Mouse (Mus musculus): ENCODE results near the gene Pdzd7.
"Not testable (repeated sequence)": the region's sequence is repeated elsewhere in the genome, so short reads cannot be mapped to it uniquely, and the experiment has no call there.

Pdzd7 gene

DNA sequence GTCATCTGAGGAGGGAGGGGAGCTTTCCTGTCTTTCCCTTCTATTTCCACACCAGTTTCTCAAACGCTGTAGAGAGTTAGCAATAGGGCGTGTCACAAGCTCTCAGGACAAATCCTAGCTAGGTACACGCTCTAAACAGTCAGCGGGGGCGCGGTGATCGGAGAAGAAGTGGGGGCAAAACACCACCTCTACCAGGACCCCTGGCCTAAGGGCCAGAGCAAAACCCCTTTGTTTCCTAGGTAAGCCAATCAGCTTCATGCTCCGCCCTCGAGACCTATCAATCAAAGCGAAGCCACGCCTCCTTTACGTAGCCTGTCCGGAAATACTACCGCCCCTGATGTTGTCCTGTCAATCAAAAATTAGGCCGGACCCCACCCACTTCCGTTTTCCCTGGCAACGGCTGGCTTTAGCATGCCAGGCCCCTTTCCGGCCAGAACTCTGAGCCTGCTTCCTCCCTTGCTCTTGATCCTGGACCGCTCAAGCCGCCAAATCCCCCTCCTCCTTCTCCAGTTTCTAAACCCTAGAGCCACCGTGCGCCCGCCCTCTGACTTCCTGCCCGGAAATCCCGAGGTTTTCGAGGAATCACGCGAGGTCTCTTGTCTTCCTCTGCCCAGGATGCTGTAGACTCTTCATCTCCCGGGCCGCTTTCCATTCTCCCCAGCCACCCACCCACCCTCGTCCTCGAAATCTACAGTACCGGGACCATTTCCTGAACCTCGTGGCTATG, 12.8 kb upstream of the Pdzd7 start:
- peak; percentile 70 to 90 for DNase-seq (ENCODE audit: low spot score in 2 of 2)

DNA sequence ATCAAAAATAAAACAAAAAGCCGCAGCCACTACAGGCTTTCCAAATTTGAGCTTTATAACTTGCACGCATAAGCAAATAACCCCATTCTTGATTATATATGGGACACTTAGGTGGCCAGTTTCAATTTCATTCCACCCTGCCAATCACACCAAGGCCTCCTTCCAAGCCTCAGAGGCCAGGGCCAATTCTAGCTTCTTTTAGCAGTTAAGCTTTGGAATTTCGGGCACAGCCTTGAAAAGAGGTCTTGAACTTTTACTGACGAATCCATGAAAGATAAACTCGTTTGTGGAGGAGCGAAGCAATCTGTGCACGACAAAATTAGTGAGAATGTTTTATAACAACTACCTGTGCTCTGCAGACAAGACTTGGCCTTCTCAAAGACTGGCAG, 12.2 kb upstream of the Pdzd7 start:
- no peak for DNase-seq (ENCODE audit: low spot score in 2 of 2)

DNA sequence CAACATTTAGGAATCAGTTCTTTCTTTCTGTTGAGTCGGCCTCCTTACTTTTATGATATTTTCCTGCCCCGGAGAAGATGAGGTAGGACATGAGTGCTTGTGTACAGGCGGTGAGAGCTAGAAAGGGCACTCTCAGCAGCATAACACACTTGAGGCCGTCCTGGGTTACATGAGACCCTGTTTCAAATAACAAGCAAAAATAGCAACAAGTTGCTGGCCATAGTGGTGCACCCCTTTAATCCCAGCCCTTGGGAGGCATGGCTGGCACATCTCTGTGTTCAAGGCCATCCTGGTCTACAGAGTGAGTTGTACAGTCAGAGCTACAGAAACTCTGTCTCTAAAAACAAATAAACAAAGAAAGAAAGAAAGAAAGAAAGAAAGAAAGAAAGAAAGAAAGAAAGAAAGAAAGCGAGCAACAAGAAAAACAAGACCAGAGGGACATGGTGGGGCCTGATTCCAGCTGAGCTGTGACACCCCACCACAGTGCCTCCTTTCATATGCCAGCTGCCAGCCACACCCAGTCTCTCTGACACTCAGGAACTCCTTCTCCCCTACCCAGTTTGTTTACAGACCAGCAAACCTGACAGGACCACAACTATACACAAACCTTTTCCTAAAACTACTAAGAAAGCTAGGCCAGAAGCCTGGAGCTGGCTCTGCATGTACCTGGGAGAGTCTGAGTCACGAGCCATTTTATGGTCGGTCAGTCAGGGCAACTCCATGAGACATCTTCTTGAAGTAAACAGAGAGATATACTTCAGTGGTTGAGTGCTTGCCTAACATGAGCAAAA, 11.6 kb upstream of the Pdzd7 start:
- DNase-seq (ENCODE audit: low spot score in 2 of 2): no peak

DNA sequence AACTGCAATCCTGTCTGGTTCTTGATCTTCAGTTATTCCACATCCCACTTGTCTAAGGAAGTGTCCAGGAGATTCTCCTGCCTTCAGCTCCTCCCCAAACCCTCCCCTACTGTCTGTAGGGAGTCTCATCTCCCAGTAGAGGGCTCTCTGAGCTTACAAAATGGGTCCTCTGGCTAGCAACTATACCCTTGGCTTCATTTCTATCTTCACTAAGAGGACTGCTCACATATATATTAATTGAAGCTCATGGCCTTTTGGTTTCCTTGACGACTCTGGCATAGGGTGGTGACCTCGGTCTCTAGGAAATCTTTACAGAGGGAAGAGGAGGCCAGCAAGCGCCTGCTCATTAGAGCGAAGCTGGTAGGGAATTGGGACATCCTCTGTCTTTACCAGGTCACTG, 10.8 kb upstream of the Pdzd7 start:
- DNase-seq (ENCODE audit: low spot score in 2 of 2): no peak

DNA sequence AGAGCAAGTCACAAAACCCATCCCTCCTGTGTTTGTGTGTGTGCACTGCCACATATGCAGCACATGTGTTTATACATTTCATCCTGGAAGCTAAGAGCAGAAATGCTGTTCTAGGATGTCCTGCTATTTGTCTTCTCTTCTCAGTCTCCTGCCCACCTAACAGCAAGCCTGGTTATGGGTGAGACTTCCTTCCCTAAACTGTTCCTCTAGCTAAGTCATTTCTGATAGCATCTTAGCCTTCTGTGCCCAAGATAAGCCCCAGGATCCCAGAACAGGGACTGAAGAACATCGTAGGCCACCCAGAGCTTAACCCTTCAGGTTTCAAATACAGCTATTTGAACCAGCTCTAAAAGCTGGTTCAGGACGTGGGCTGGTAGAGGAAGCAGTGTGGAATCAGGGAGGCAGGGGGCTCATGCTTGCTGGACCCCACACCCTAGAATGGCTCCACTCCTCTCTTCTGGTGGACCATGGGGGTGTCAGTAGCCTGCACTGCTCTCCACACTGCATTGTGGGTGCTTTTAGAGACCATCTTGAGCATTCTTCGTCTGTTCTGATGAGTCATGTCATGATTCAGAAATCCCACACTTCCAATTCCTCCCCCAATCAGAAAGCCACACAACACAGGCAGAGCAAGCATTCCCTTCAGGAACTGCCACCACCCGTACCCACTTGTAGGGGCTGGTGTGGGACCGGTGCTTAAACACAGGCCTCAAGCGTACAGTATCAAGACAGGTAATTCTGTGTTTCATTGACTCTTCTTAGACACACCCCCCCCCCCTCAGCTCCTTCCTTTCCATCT, 9.6 kb upstream of the Pdzd7 start:
- DNase-seq (ENCODE audit: low spot score in 2 of 2): no peak

DNA sequence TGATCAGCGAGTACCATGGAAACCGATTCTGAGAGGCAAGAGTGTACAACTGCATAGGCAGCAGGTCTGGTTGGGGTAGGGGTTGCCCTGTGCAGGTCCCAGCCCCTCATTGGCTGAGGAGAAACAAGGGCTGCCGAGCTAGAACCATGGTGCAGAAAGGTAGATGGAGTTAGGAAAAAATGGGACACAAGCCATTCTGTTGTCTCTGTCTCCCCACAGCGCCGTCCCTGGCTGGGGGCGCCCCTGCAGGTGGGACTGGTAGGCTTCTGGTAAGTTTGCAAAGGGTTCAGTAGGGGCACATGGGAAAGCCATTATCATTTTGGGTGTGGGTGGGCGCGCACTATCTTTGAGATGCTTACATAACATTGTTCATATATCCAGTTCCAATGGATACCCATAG, 7.9 kb upstream of the Pdzd7 start:
- DNase-seq (ENCODE audit: low spot score in 2 of 2): no peak

DNA sequence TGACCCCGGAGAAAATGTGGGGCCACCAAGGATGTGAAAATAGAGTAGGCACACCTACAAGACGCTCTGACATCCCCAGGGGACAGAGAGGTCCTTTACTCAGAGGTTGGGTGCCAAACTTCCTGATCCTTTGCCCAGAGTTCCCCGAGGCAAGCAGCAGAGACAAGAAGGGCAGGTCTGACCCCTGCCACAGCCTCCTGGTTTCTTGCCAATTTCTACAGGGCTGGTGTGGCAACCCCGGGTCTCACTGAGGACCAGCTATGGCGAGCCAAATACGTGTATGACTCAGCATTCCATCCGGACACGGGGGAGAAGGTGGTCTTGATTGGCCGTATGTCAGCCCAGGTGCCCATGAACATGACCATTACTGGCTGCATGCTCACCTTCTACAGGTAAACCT, 4.0 kb upstream of the Pdzd7 start:
- DNase-seq (ENCODE audit: low spot score in 2 of 2): no peak

DNA sequence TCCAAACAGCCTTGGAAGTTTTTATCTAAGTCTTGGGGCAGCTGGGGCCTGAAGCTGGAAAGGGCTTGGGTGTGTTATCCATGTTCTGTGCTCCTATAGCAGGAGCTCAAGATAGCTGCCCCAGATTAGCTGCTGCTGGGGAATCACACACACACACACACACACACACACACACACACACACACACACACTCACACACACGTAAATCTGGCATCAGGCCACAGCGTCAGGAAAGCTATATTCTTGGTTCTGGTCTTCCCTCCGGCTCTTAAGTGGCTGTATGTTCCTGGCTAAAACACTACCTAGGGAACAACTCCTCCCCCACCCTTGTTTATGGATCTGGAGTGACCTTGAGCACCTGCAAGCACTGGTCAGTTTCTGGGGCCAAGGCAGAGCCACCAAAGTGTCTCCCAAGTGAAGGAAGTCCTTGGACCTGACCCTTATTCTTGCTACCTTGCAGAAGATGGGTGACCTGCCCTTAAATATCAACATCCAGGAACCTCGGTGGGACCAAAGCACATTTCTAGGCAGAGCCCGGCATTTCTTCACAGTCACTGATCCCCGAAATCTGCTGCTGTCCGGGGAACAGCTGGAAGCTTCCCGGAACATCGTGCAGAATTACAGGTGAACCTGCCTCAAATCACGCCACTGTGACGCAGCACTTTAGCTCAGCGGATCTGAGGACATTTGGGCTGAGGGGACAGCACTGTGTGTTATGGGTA, 3.3 kb upstream of the Pdzd7 start:
- DNase-seq (ENCODE audit: low spot score in 2 of 2): no peak

DNA sequence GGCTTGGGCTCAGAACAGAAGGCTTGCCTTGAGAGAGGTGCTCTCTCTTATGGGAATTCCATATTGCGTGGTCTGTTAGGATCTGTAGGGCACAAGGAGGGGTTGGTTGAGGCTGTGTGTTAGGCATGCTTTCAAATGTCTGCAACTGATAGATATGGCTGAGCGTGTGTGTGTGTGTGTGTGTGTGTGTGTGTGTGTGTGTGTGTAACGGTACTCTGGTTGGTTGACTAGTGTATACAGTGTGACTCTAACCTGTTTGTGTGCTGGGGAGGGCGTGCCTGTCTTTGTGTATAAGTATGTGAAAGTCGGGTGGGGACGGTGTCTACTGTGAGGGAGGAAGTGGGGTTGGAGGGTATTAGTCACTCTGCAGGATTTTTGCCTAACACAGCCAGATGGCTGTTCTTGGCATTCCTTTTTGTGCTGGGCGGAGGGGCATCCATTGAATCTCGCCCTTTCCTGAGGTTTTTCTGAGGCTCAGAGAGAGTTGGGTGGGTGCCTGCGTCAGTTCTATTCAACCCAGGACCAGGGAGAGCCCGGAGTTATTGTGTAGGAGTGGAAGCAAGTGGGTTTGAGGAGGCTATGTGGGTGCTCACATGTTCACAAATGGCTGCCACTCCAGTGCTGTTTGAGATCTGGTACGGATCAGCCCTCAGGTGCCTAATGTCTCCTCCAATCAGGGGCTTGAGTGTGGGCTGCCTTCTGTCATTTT, 2.6 kb upstream of the Pdzd7 start:
- DNase-seq (ENCODE audit: low spot score in 2 of 2): peak in 1 of 2 experiments; percentile 41

DNA sequence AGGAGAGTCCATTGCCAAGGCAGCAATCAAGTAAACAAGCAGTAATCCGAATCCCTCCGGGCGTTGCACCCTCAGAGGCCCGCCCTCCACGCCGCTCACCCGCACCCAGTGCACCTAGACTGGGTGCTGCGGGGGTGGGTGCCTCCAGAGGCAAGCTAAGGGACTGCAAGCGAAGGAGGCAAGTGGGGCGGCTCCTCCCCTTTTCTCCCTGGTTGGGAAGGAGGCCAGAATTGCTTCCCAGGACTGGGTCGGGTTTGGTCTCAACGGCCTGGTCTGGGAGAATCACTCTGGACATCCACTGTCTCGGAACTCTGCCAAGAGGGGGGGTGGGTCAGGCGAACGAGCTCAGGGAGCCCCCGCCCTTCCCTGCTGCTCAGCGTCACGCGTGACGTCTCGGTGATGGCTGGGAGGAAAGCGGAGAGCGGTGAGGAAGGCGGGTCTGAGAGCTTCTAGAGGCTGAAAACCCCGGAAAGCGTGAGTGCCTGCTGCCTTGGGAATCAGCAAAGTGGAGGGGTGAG, 2.0 kb upstream of the Pdzd7 start, which contains the start of gene Sfxn3:
Gene Sfxn3 (plus strand): TSS at position 87 of the 518 bp plus-strand sequence.
- peak; percentile 73 to 91 for DNase-seq (ENCODE audit: low spot score in 2 of 2)

DNA sequence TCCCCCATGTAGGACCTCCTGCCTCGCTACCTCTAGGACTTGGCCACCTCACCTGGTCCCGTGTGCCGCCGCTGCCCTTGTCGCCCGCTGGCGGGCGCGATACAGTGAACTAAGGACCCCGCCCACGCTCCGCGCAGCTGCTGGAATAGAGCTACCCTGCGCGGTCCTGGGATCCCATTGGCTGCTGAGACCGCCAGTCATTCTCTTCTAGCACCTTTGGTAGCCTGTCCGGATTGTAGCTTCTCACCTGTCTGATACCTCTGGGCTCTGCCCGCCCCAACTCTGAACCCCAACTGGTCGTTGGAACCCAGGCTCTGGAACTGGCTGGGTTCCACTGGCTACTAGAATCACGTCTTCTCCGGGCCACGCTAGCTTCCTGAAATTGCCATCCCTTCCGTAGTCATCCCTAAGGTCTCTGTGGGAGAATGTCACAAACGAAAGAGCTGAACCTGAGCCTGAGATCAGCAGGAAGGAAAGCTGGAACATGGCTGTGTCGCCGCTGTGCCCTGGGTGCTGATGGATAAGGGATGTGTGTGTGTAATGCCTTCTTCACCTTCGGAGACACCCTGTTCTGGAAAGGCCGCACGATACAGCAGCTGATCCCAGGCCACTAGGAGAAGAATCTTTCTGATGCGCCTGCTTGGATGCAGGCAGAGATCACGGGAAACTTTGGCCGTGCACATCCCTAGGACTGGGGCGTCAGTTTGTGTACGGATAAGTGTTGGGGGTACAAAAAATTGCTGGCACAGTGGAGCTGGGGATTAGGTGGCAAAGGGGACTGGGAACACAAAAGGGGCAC, 1.2 kb upstream of the Pdzd7 start:
- peak in 1 of 2 experiments; percentile 82 for DNase-seq (ENCODE audit: low spot score in 2 of 2)

DNA sequence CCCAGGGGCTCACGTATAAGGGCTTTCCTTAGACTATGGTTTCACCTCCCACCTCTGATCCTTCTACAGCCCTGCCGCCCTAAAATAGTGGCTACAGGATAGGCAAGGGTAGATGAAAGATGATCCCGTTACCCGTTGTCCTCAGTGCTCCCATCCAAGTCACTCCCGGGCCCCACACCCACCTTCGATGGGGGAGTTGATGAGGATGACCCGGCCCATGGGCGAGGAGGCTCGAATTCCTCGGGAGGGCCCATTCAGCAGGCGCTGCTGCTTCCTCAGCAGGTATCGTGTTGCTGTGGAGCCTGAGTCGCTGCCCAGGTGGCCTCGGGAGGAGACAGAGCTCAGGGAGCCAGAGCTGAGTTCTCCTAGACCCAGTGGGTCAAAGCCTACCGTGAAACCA, 281 bp downstream of the Pdzd7 start:
- no peak for DNase-seq (ENCODE audit: low spot score in 2 of 2)

DNA sequence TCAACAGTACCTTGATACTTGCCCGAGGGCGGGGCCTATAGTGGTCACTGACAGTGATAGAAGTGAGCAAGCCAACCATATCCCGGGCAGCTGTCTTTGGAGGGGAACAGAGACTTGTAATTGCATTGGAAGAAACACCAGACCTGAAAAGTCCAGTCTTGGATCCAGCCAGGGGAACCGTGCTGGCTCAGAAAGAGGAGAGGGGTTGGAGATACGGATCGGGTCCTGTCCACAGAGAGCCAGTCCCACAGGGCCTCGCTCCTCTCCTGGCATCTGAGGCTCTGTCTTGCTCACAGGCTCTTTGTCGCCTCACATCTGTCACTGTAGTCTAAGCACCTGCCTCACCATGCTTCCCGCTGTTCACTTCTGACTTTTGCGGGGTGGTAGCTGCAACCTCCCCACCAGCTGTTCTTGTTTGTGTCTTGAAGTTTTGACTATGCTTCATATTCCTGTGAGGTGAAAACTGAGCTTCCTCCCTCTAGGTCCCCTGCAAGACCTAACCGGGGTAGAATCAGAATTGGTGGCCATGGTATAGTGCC, 1.1 kb downstream of the Pdzd7 start:
- no peak for DNase-seq (ENCODE audit: low spot score in 2 of 2)

DNA sequence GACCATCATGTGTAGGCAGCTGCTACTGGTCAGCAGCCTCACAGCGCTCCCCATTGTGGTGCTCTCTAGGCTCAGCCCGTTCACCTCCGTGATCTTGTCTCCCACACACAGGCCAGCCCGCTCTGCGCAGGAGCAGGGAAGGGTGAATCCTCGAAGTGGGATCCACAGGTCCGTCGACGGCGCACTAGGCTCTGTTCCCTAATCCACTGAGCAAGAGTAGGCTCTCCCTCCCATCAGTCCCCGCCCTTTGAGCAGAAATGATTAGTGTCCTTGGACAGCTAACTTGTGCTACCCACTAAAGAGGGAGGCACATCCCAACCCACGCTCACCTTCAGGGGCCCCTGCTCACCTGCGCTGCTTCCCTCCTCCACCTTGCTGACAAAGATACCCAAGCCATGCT, 5.3 kb downstream of the Pdzd7 start:
- DNase-seq (ENCODE audit: low spot score in 2 of 2): no peak

DNA sequence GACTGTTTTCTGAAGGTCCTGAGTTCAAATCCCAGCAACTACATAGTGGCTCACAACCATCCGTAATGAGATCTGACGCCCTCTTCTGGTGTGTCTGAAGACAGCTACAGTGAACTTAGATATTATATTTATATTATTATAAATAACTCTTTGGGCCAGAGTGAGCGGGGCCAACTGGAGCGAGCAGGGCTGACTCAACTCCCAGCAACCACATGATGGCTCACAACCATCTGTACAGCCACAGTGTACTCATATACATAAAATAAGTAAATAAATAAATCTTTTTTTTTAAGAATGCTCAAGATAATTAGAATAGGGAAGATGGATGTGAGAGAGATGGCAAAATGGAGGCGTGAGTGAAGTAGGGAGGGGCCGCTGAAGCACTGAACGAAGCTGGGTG, 7.3 kb downstream of the Pdzd7 start:
- not testable (repeated sequence) for DNase-seq (ENCODE audit: low spot score in 2 of 2)

DNA sequence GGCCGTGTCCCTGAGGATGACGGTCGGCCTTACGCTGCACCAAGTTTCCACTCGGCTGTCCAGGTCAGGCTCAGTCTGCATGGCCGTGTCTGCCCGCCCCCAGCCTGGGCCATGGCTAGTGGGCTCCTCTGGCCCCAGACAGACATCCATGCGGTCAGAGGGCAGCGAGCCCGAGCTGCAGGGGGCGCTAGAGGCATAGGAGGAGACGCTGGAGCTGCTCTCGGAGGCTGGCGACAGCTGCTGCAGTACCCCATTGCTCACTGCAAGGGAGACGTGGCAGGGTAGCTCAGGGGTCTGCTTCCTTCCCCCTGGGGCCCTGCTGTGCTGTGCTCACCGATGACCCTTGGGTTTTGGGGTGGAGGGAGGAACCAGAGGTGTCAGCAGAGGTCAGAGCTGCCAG, 8.7 kb downstream of the Pdzd7 start:
- peak in 1 of 2 experiments; percentile 63 for DNase-seq (ENCODE audit: low spot score in 2 of 2)

DNA sequence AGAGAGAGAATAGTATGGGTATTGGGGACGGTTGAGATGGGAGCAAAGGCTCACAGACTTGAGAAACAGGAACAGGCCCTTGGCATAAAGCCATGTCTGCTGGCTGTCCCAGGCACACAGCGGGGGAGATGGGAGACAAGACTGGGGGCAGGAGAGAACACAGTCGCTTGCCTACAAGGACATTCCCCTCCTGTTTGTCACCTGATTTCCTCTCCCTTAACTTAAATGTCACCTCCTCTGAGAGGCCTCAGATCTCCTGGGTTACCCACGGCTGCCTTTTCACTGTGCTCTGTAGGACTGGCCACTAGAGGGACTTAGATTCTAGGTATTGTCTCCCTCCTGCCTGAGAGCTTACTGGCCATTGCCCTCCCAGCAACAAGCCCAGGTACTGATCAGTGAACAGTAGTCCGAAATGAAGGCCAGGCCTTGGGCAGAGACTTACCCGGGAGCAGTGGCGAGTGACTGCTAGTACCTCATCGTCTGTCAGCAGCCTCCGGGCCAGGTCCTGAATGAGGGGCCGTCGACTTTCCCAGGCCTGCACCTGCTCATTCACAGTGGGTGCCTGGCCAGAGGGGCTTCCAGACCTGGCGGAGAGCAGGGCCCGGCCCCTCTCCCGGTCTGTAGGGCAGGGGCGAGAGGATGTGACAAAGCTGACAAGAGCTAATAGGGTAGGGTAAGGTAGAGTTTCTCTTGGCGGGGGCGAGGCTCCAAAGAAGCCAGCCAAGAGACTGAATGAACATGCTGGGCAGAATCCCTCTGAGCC, 12.8 kb downstream of the Pdzd7 start:
- DNase-seq (ENCODE audit: low spot score in 2 of 2): no peak

DNA sequence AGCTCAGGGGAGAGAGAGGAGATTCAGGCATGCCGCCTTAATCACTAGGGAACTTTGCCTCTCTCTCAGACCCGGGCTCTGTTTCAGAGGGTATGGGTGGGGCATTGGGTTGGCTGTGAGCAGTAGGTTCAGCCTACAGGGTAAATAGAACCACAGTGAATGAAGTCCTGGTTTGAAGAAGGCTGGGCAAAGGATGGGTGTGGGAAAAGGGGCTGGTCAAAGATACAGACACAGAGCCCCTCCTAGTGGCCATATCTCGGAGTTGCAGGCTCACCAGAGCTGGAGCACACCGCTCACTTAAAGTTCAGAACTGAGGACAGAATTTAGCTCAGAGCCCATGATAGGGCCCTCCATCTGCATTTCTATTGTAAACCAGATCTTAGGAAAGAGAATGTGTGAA, 13.7 kb downstream of the Pdzd7 start:
- DNase-seq (ENCODE audit: low spot score in 2 of 2): peak in 1 of 2 experiments; percentile 84

All from cerebellum, postnatal 4 days (tissue).